Mouse (Mus musculus) cerebellum, adult 2 months (tissue): ENCODE measurements around the gene Qprt. TPM values are rescaled to one million over a fixed set of nuclear protein-coding genes. Genes with fewer than 3 reads are reported as not detected.
A peak's percentile ranks its signal among the peaks of the same experiment; 100 is the strongest.
"Not testable (repeated sequence)": the region's sequence is repeated elsewhere in the genome, so short reads cannot be mapped to it uniquely, and the experiment has no call there.

ENCODE experiments used
- DNase-seq, 2 experiments: peaks; one replicate each; pipeline ENCODE4 v3.0.0; 2021
- H3K27ac ChIP-seq: fragments of 200-500 bp; 2 replicates; pipeline ENCODE4 v1.5.1; 2012; ENCODE audit warnings: low read length, control low read depth, inconsistent platforms; ENCODE audit not compliant: insufficient read depth
- H3K27me3 ChIP-seq: fragments of 200-500 bp; 2 replicates; pipeline ENCODE4 v1.6.1; 2012; ENCODE audit warnings: inconsistent platforms, mild to moderate bottlenecking, low read length, moderate library complexity; ENCODE audit not compliant: control insufficient read depth, insufficient read depth
- H3K4me1 ChIP-seq: fragments of 200-500 bp; 2 replicates; pipeline ENCODE4 v1.6.1; 2011; ENCODE audit warnings: low read length; ENCODE audit not compliant: control insufficient read depth, insufficient read depth
- H3K4me3 ChIP-seq: fragments of 200-500 bp; replicated peaks from 2 replicates; pipeline ENCODE3; 2011; ENCODE audit warnings: mild to moderate bottlenecking, low read depth, low read length, control low read depth; ENCODE audit not compliant: insufficient read depth
- CTCF ChIP-seq: fragments of 200-500 bp; IDR thresholded peaks from 2 replicates; pipeline ENCODE4 v1.5.1; 2011; ENCODE audit warnings: low read depth, mild to moderate bottlenecking, control low read depth, low read length, moderate library complexity, borderline replicate concordance; ENCODE audit not compliant: insufficient read depth
- POLR2A ChIP-seq: fragments of 200-500 bp; IDR thresholded peaks from 2 replicates; pipeline ENCODE4 v1.6.1; 2011; ENCODE audit warnings: low read length, control low read depth, borderline replicate concordance; ENCODE audit not compliant: insufficient read depth
- WGBS: fragments of 180-500 bp; shearing (Covaris S2); methylation state at CpG from one replicate; pipeline ENCODE4 v1.1.7; 2018; 5-methylcytosine and 5-hydroxymethylcytosine counted together
- polyA plus RNA-seq: library from polyadenylated mRNA; depleted of rRNA; stranded (reverse); fragments of >200 nt; gene quantifications from 2 replicates; pipeline ENCODE4 v1.2.3, GENCODE M21; 2012

Gene Qprt
- polyA plus RNA-seq, 1 experiment: 2.1 TPM

DNA sequence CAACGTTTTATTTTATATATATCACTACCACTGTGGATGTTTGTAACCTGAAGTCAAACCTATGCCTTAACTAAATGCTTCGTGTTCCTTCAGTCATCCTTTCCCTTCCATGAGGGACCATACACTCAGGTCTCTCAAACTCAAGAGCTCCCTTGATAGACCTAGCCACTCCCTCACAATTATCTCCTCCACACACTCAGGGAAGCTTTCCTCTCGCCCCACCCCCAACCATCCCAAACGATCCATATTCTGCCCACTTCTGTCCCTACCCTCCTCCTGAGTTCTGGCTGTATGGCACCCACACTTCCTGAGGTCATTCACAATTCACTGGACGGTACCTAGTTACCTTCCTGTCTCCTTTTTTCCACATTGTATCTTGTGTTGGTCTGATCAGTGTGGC, 23.5 kb downstream of the Qprt start:
- 86% methylated on average over 5 of the region's 5 CpGs for WGBS
- no peak for DNase-seq
- TF ChIP-seq POLR2A (no peak), CTCF (no peak)
- Histone ChIP-seq H3K4me3 (no peak overlapping the region), H3K27ac (no peak overlapping the region), H3K4me1 (no peaks in the 10 kb centered on the region), H3K27me3 (no peaks in the 10 kb centered on the region)

- Histone ChIP-seq H3K4me3 (no peak overlapping the region), H3K27ac (no peak overlapping the region; the same call in 1 of the 2 replicates), H3K27me3 (no peaks in the 10 kb centered on the region), H3K4me1 (no peaks in the 10 kb centered on the region)
- no peak for TF ChIP-seq CTCF
- no peak for TF ChIP-seq POLR2A
- WGBS: 72% methylated on average over 7 of the region's 7 CpGs
- DNase-seq: no peak
Measured at GRCm38 (mm10) chr7:127096456-127096855, 25.6 kb downstream of the Qprt start.

- no peak for TF ChIP-seq POLR2A
- no peak for TF ChIP-seq CTCF
- WGBS: 76% methylated on average over 3 of the region's 3 CpGs
- H3K4me3 ChIP-seq: no peak overlapping the region
- no peak overlapping the region for H3K27ac ChIP-seq
- H3K27me3 ChIP-seq: no peaks in the 10 kb centered on the region
- DNase-seq: no peak
- no peaks in the 10 kb centered on the region for H3K4me1 ChIP-seq
Measured at GRCm38 (mm10) chr7:127093914-127094313, 28.1 kb downstream of the Qprt start.

- DNase-seq: no peak
- H3K27ac ChIP-seq: no peak within 1 kb of the TSS
- H3K27me3 ChIP-seq: no peaks in the 10 kb centered on the region
- 73% methylated on average over 16 of the region's 16 CpGs for WGBS
- peak within 1 kb of the TSS; percentile 24 for H3K4me3 ChIP-seq
- no peaks in the 10 kb centered on the region for H3K4me1 ChIP-seq
- TF ChIP-seq POLR2A (no peak), CTCF (no peak)
Measured at GRCm38 (mm10) chr7:127091114-127091896, 30.7 kb downstream of the Qprt start, which contains the start of gene AI467606. Gene AI467606 (plus strand): TSS chr7:127091359.

DNA sequence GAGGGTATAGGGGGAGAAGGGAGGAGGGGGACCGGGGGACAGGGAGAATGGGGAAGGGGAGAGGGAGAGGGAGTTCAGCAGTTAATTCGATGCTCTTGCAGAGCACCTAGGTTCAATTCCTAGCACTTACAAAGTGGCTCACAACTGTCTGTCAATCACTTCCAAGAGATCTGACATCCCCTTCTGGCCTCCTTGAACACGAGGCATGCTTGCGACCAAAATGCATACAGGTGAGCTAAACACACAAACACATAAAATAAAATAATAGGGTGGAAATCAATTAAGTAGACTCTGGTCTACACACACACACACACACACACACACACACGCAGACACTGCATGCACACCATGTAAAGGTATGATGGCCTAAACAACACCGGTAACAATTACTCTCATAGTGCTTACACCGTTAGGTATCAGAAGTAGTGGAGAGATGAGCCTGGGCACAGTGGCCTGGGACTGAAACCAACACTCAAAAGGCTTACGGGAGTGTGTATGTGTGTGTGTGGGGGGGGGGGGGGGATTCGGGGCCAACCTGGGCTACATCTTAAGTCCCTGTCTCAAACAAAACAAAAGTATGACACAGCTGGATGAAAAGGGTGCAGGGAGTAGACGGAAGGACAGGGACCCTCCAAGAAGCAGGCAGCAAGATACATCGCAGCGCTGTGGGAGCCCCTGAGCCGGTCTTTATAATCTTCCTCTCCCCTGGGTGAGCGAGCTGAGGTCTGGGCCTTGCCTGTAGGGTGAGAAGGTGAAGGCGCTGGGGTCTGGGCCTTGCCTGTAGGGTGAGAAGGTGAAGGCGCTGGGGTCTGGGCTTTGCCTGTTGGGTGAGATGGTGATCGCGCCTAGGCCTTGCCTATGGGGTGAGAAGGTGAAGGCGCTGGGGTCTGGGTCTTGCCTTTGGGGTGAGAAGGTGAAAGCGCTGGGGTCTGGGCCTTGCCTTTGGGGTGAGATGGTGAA, 31.6 kb downstream of the Qprt start:
- no peak for DNase-seq
- H3K4me1 ChIP-seq: no peaks in the 10 kb centered on the region
- H3K27ac ChIP-seq: no peak overlapping the region
- WGBS: 89% methylated on average over 20 of the region's 20 CpGs
- TF ChIP-seq CTCF (no peak), POLR2A (no peak)
- H3K27me3 ChIP-seq: no peaks in the 10 kb centered on the region
- H3K4me3 ChIP-seq: no peak overlapping the region

GRCm38 (mm10) chr7:127088901-127089845, 32.9 kb downstream of the Qprt start:
- no peak for TF ChIP-seq POLR2A
- no peak for TF ChIP-seq CTCF
- Histone ChIP-seq H3K4me1 (no peaks in the 10 kb centered on the region), H3K27me3 (no peaks in the 10 kb centered on the region), H3K4me3 (no peak overlapping the region), H3K27ac (no peak overlapping the region)
- 22% methylated on average over 27 of the region's 27 CpGs for WGBS
- no peak for DNase-seq

DNA sequence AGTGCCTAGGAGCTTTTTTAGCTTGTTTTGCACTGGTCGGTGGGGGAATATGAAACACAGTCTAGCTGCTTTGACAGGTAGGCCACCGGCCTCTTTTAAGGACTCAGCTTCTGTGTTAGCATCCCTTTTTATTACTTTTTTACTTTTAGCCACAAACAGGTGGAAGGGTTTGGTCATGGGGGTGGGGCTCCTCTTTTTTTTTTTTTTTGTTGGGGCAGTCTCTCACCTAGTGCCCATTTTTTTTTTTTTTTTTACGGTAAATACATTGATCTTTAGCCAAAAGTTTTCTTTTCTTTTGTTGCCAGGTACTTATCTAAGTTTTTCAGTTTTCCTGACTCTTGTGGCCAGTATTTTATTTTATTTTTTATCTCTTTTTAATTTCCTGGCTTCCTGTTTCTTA, 33.9 kb downstream of the Qprt start:
- no peak for DNase-seq
- no peak overlapping the region for H3K27ac ChIP-seq
- H3K4me1 ChIP-seq: no peaks in the 10 kb centered on the region
- TF ChIP-seq CTCF (no peak), POLR2A (no peak)
- no peak overlapping the region for H3K4me3 ChIP-seq
- no peaks in the 10 kb centered on the region for H3K27me3 ChIP-seq
- 87% methylated on average over 3 of the region's 3 CpGs for WGBS

GRCm38 (mm10) chr7:127087278-127088010, 34.6 kb downstream of the Qprt start, which contains the start of gene Zg16:
Gene Zg16 (minus strand): TSS chr7:127087328.
- WGBS: 78% methylated on average over 6 of the region's 6 CpGs
- H3K27ac ChIP-seq, H3K27me3 ChIP-seq, H3K4me1 ChIP-seq, H3K4me3 ChIP-seq, DNase-seq: not testable (repeated sequence)

DNA sequence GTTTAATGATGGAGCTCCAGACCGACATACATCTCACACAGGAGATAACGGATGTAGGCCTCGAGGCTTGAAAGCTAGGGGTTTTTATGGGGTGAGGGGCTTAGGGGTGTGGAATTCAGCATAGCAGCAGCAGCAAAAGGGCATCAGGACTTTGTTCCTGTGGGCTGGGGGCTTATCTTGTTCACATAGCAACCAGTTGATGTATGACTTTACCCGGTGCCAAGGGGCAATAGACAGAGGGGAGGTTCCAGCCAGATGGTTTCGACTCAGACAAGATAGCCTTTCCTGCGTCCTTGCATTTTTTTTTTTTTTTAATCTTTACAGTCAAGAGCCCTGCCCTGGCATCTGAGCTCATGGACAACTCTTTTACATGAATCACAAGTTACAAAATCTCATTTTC, 36.3 kb downstream of the Qprt start:
- not testable (repeated sequence) for H3K4me1 ChIP-seq, H3K4me3 ChIP-seq, DNase-seq, H3K27ac ChIP-seq, H3K27me3 ChIP-seq
- WGBS: 61% methylated on average over 6 of the region's 6 CpGs
